Mouse (Mus musculus): Measurements from ENCODE around the gene Fgfr2. TPM values are rescaled to one million over a fixed set of nuclear protein-coding genes. Genes with fewer than 3 reads are reported as not detected.
A peak's percentile ranks its signal among the peaks of the same experiment; 100 is the strongest.

Gene Fgfr2
- polyA plus RNA-seq, 1 experiment = 52.3 TPM

DNA sequence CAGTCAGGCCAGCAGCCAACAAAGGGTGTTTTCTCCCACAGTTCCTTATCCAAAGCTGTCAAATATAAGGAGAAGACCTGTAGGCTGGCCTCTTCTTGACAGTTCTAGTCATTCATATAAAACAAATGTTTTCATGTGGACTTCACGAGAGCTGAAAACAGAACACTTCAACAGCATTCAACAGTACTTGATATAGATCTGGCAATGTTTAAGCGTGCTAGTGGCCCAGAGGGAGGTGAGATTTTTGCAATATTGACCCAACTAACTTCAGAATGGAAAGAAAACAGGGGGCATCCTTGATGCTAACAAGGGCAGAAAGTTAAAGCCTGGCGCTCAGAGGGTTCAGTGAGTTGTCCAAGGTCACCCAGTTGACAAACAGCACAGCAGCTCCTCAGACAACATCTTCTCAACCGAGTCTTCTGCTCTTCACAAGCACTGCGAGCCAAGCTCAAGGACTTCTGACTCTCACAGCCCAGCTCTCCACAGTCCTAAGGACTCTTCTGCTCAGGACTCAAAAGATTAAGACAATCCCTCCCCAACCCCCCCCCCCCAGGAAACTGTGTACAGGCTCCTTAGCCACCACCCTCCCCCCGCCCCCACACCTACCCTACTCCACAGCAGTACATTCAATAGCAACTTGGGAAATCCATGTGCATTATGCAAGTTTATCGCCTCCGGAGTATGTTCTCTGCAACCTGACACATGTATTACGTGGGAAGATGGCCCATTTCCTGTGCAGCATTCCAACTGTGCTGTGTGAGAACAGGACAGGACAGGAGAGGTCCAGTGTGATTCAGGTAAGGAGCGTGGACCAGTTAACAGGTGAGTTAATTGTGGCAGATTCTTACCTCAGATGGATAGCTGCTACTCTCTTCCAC is 703.5 kb downstream of the Fgfr2 start:
- DNase-seq (ENCODE audit: low read depth) = no peak
- TF ChIP-seq POLR2A (IDR thresholded peaks at IDR 0.05; ENCODE audit: borderline replicate concordance, extremely low read depth, insufficient read depth, insufficient read length, poor library complexity, severe bottlenecking) (no peak), CTCF (IDR thresholded peaks at IDR 0.05; ENCODE audit: borderline replicate concordance, extremely low read depth, insufficient read depth, insufficient read length) (no peak)

DNA sequence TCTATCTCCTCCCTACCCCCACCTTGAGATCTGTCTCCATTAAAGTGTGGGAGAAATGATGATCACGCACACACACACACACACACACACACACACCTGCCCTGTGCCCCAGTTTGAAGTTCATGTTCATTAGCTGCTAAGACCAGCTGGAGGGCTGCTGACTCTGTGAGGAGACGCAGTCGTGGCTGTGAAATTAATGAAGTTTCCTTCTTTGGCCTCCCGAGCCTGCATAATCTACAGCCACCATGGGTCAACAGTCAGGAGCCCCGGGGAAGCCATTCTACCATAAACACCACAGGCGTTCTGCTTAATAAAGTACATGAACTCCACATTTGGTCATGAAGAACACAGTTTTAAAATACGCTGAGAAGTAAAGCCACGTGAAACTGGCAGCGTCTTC is 706.3 kb downstream of the Fgfr2 start:
- DNase-seq (ENCODE audit: low read depth) = peak; percentile 43
- TF ChIP-seq POLR2A (IDR thresholded peaks at IDR 0.05; ENCODE audit: borderline replicate concordance, extremely low read depth, insufficient read depth, insufficient read length, poor library complexity, severe bottlenecking) (no peak), CTCF (IDR thresholded peaks at IDR 0.05; ENCODE audit: borderline replicate concordance, extremely low read depth, insufficient read depth, insufficient read length) (no peak)

DNA sequence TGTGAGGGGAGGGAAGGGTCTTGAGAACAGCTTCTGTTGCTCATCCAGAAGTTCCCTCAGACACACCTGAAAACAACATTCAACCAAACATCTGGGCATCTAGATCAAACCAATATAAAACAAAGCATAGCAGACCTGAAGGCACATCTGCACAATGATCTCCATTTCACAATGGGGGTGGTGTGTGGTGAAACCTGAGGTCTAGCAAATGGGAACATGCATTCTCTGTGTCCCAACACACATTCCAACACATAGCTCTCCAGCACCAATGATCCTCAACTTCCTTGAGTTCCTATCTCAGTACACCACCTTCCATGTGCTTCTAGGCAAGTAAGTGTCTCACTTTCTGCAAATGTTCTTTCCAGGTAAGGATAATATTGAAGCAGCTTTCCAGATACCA is 707.3 kb downstream of the Fgfr2 start:
- no peak for DNase-seq (ENCODE audit: low read depth)

GRCm38 (mm10) chr7:132412520-132412919 is 710.6 kb downstream of the Fgfr2 start:
- TF ChIP-seq POLR2A (IDR thresholded peaks at IDR 0.05; ENCODE audit: borderline replicate concordance, extremely low read depth, insufficient read depth, insufficient read length, poor library complexity, severe bottlenecking) = no peak
- no peak for TF ChIP-seq CTCF (IDR thresholded peaks at IDR 0.05; ENCODE audit: borderline replicate concordance, extremely low read depth, insufficient read depth, insufficient read length)
- no peak for DNase-seq (ENCODE audit: low read depth)

More for the DNA sequence above, 707.3 kb downstream of the Fgfr2 start:
- TF ChIP-seq CTCF (IDR thresholded peaks at IDR 0.05; ENCODE audit: borderline replicate concordance, extremely low read depth, insufficient read depth, insufficient read length) (no peak), POLR2A (IDR thresholded peaks at IDR 0.05; ENCODE audit: borderline replicate concordance, extremely low read depth, insufficient read depth, insufficient read length, poor library complexity, severe bottlenecking) (no peak)

- TF ChIP-seq POLR2A (IDR thresholded peaks at IDR 0.05; ENCODE audit: borderline replicate concordance, extremely low read depth, insufficient read depth, insufficient read length, poor library complexity, severe bottlenecking) = no peak
- no peak for TF ChIP-seq CTCF (IDR thresholded peaks at IDR 0.05; ENCODE audit: borderline replicate concordance, extremely low read depth, insufficient read depth, insufficient read length)
- peak; percentile 36 for DNase-seq (ENCODE audit: low read depth)
Measured at GRCm38 (mm10) chr7:132411708-132412107, 711.4 kb downstream of the Fgfr2 start.

DNA sequence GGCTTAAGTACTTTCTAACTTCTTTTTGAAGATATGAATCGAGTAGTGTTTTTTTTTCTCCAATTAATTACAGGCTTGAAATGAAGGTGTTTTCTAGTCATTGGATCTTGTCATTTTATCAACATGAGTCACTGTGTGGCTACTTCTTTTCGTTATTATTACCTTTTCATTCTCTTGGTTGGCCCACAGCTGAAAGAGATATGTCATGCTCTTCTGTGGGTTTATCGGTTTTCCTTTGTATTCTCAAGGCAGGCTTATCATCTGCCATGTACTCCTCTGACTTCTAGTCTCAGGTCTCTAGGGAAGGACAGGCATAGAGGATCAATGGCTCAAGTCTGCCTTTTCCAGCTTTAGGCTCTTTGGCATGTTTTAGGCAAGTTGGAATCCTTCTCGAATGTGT is 712.2 kb downstream of the Fgfr2 start:
- TF ChIP-seq POLR2A (IDR thresholded peaks at IDR 0.05; ENCODE audit: borderline replicate concordance, extremely low read depth, insufficient read depth, insufficient read length, poor library complexity, severe bottlenecking) (no peak), CTCF (IDR thresholded peaks at IDR 0.05; ENCODE audit: borderline replicate concordance, extremely low read depth, insufficient read depth, insufficient read length) (no peak)
- no peak for DNase-seq (ENCODE audit: low read depth)

DNA sequence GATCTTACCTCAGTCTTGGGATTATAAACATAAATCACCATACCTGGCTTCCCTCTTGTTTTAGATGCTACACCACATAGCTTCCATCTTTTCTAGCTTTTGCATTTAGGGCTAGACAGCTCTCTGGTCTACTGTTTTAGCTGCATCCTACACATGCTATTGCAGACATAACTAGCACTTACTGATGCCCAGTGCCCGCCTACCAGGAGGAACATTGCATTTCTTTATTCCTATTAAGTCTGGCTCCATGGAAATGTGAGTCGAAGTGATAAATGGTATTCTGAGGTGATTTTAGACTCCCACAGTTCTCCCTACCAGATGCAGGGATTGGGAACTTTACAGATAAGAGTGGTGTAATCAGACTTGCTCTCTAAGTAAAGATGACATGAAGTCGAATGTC is 713.3 kb downstream of the Fgfr2 start:
- no peak for TF ChIP-seq POLR2A (IDR thresholded peaks at IDR 0.05; ENCODE audit: borderline replicate concordance, extremely low read depth, insufficient read depth, insufficient read length, poor library complexity, severe bottlenecking)
- no peak for TF ChIP-seq CTCF (IDR thresholded peaks at IDR 0.05; ENCODE audit: borderline replicate concordance, extremely low read depth, insufficient read depth, insufficient read length)
- DNase-seq (ENCODE audit: low read depth) = no peak

GRCm38 (mm10) chr7:132402377-132403084 is 720.6 kb downstream of the Fgfr2 start:
- no peak for TF ChIP-seq POLR2A (IDR thresholded peaks at IDR 0.05; ENCODE audit: borderline replicate concordance, extremely low read depth, insufficient read depth, insufficient read length, poor library complexity, severe bottlenecking)
- no peak for TF ChIP-seq CTCF (IDR thresholded peaks at IDR 0.05; ENCODE audit: borderline replicate concordance, extremely low read depth, insufficient read depth, insufficient read length)
- DNase-seq (ENCODE audit: low read depth) = no peak

DNA sequence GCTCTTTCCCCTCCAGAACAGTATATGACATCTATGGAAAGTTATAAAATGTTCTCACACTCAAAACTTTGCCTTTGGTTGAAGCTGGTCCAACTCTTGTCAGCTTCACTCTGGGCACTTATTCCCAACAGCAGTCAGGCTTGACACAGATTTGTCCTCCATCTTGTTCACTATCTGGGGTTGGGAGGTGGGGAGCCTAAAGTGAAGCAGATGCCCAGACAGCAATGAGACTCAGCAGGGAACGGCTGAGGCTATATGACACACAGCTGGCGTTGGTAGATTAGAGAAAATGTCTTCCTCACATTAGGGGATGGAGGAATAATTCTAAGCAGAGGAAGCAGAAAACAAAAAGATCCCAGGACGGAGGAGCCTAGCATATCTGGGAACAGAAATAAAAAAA is 724.7 kb downstream of the Fgfr2 start:
- no peak for DNase-seq (ENCODE audit: low read depth)
- TF ChIP-seq CTCF (IDR thresholded peaks at IDR 0.05; ENCODE audit: borderline replicate concordance, extremely low read depth, insufficient read depth, insufficient read length) (no peak), POLR2A (IDR thresholded peaks at IDR 0.05; ENCODE audit: borderline replicate concordance, extremely low read depth, insufficient read depth, insufficient read length, poor library complexity, severe bottlenecking) (no peak)

GRCm38 (mm10) chr7:132396661-132397322 is 726.4 kb downstream of the Fgfr2 start:
- TF ChIP-seq POLR2A (IDR thresholded peaks at IDR 0.05; ENCODE audit: borderline replicate concordance, extremely low read depth, insufficient read depth, insufficient read length, poor library complexity, severe bottlenecking) = no peak
- no peak for TF ChIP-seq CTCF (IDR thresholded peaks at IDR 0.05; ENCODE audit: borderline replicate concordance, extremely low read depth, insufficient read depth, insufficient read length)
- no peak for DNase-seq (ENCODE audit: low read depth)

DNA sequence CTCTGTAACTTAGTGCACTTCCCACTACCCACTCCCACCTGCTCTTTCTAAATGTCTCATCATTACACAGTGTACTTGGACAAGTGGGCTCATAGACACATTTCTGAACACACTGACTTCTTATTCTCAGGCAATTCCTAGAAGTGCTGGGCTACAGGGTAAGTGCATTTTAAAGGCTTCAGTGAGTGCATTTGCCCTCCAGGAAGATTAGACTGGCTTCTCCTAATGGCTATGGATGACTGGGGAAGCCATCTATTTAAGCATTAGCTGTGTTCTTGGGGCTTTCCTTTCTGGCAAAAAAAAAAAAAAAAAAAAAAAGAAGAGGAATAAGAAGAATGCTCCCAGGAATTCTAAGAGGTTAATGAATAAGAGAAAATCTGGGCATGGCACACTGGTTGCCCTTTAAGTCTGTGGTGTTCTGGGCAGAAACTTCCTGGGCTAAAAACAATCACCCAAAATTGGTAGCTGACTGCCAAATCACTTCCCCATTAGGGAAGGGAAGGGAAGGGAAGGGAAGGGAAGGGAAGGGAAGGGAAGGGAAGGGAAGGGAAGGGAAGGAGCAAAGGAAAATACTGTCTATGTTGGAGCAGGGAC is 729.5 kb downstream of the Fgfr2 start:
- DNase-seq (ENCODE audit: low read depth) = no peak
- no peak for TF ChIP-seq POLR2A (IDR thresholded peaks at IDR 0.05; ENCODE audit: borderline replicate concordance, extremely low read depth, insufficient read depth, insufficient read length, poor library complexity, severe bottlenecking)
- TF ChIP-seq CTCF (IDR thresholded peaks at IDR 0.05; ENCODE audit: borderline replicate concordance, extremely low read depth, insufficient read depth, insufficient read length) = no peak

Measured in brain, embryonic 14.5 days (tissue).